Mouse (Mus musculus) limb, embryonic 10.5 days (tissue): ENCODE results near the gene Cyp2b9. TPM values are rescaled to one million over a fixed set of nuclear protein-coding genes. Genes with fewer than 3 reads are reported as not detected.
"Not testable (repeated sequence)": the region's sequence is repeated elsewhere in the genome, so short reads cannot be mapped to it uniquely, and the experiment has no call there.

Experiments
- DNase-seq: peaks from one replicate; pipeline ENCODE4 v3.0.0-alpha.2; 2017; ENCODE audit warnings: low spot score
- H3K27ac ChIP-seq: fragments of 300-500 bp; sonication (generic); 2 replicates; pipeline ENCODE4 v1.5.1; 2016; ENCODE audit warnings: mild to moderate bottlenecking
- H3K27me3 ChIP-seq: fragments of 300-500 bp; sonication (generic); 2 replicates; pipeline ENCODE4 v1.6.1; 2016; ENCODE audit warnings: low read depth, mild to moderate bottlenecking; ENCODE audit not compliant: poor library complexity, severe bottlenecking
- H3K36me3 ChIP-seq: fragments of 300-500 bp; sonication (generic); 2 replicates; pipeline ENCODE4 v1.6.1; 2016; ENCODE audit warnings: mild to moderate bottlenecking, moderate library complexity
- H3K4me1 ChIP-seq: fragments of 300-500 bp; sonication (generic); 2 replicates; pipeline ENCODE4 v1.6.1; 2016
- H3K4me3 ChIP-seq: fragments of 300-500 bp; sonication (generic); 2 replicates; pipeline ENCODE4 v1.5.1; 2016; ENCODE audit warnings: mild to moderate bottlenecking, moderate library complexity
- H3K9me3 ChIP-seq: fragments of 300-500 bp; sonication (generic); replicated peaks from 2 replicates; pipeline ENCODE4 v1.6.1; 2016; ENCODE audit warnings: mild to moderate bottlenecking
- WGBS: fragments of 180-500 bp; shearing (Covaris S2); methylation state at CpG from one replicate; pipeline ENCODE4 v1.1.7; 2016; 5-methylcytosine and 5-hydroxymethylcytosine counted together
- polyA plus RNA-seq: library from polyadenylated mRNA; unstranded; fragments of >200 nt; fragmentation: Nextera tagmentation; extraction: Ambion mirVana; gene quantifications from 2 replicates; pipeline ENCODE4 v1.2.1, GENCODE M21; 2016

Cyp2b9 gene
- polyA plus RNA-seq = not detected in 2 replicates

DNA sequence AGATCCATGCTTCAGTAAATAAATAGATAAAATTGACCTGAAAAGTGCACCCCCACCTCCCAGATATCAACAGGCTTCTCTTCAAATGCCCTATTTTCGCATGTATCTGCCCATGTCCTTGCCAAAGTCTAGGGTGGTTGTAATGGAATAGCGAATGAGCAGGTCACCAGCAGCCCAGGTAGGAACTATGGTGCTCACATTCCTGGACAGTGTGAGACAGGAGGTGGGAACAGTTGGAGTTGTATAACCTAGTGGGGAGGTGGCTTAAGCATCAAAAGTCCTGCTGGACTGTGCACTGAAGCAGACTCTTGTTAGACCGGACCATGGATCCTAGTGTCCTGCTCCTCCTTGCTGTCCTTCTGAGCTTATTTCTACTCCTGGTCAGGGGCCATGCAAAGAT is at the start of gene Cyp2b9:
Gene Cyp2b9, plus strand, starts transcription at position 301 of the 400 bp plus-strand sequence.
- DNase-seq, H3K36me3 ChIP-seq: not testable (repeated sequence)
- WGBS = 82% methylated on average over 3 of the region's 3 CpGs

DNA sequence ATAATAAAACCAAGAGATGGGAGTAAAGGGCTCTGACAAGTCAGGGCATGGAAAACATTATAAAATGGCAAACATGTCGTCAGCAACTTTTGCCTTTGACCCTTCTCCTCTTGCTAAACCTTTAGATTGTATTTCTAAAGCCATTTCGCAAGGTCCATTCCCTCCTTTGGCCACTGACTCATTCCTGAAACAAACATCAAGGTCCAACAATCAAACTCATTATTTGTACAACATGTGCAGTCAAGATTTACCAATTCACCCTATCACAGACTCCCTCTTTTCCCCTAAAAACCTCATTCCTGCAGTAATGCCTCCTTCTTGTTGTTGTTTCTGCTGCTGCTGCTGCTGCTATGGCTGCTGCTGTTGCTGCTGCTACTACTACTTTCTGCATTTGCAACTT is 33.6 kb upstream of the Cyp2b9 start:
- H3K4me1 ChIP-seq, H3K27me3 ChIP-seq, H3K9me3 ChIP-seq, H3K4me3 ChIP-seq, H3K27ac ChIP-seq, H3K36me3 ChIP-seq, DNase-seq: not testable (repeated sequence)
- no CpG with 5 or more reads among the region's 2 CpGs for WGBS

More for the DNA sequence above, at the start of gene Cyp2b9:
- not testable (repeated sequence) for H3K27me3 ChIP-seq, H3K4me1 ChIP-seq, H3K4me3 ChIP-seq, H3K9me3 ChIP-seq, H3K27ac ChIP-seq

DNA sequence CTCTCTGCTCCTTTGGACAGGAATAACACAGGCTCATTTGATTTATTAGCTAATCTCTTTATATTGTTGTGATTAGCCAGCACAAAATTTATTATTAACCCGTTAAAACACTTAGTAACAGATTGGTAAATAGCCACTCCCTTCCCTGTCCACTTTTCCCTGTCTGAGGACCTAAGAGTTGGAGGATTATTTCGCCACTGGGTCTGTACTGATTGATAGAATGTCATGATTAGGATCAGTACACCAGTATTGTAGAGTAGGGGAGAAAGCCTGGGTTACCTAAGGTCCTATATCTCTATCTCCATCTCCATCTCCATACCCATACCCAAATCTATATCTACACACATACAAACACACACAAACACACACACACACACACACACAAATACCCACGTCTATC is 29.6 kb upstream of the Cyp2b9 start:
- H3K4me3 ChIP-seq, DNase-seq, H3K27ac ChIP-seq, H3K27me3 ChIP-seq, H3K36me3 ChIP-seq, H3K9me3 ChIP-seq, H3K4me1 ChIP-seq: not testable (repeated sequence)
- 63% methylated on average over 1 of the region's 3 CpGs for whole genome bisulfite sequencing

DNA sequence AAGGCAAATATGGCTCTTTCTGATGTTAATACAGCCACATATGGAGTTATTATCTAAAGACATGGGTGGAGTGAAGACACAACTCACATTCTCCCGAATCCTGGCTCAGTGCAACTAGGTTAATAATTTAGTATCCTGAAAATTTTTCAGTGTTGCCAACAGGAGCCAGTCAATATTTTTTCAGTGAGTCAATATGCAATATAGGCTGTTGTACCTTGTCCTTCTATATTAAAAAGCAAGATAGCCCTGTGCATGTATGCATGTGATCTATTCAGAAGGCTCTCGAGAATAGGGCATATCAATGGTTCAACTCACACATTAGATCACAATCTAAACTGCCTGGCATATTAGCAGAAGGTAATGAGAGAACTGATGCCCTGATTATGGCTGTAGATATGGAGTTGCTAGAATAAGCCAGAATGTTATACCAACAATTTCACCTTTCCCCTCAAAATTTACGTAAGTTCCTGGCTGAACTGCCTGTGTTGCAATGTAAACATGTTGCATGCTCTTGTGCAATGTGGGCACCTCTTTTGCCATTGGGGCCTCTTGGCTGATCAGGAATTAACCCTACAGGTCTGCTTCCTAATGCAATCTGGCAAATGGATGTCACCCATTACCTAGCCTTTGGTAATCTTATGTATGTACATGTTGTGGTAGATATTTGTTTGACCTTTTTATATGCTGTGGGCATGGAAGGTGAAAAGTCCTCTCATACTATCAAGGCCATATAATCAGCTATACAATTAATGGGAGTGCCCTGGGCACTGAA is 4.3 kb upstream of the Cyp2b9 start:
- WGBS = 91% methylated on average over 3 of the region's 3 CpGs
- H3K27me3 ChIP-seq, H3K4me3 ChIP-seq, DNase-seq, H3K4me1 ChIP-seq, H3K36me3 ChIP-seq, H3K9me3 ChIP-seq, H3K27ac ChIP-seq: not testable (repeated sequence)

DNA sequence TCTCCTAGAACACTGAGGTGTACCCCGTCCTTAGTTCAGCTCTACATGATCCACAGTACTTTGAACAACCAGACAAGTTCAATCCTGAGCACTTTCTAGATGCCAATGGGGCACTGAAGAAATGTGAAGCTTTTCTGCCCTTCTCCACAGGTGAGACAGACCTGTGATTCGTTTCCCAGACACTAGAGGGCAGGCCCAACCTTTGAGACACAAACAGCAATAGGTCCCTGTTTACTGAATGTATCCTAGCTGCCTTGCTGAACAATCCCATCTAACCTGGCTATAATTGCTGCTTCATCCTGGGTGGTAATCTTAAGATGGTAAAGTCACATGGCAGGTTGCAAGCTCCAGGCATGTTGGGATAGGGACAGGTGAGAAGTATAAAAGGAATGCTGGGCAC is 27.9 kb downstream of the Cyp2b9 start:
- H3K27ac ChIP-seq = no peak overlapping the region
- 34% methylated on average over 2 of the region's 2 CpGs for WGBS
- DNase-seq = no peak
- no peaks in the 10 kb centered on the region for H3K27me3 ChIP-seq
- H3K4me3 ChIP-seq = no peak overlapping the region
- H3K4me1 ChIP-seq = no peaks in the 10 kb centered on the region
- H3K9me3 ChIP-seq = no peaks in the 10 kb centered on the region; the same call in 1 of the 2 replicates
- H3K36me3 ChIP-seq = no peaks in the 10 kb centered on the region

DNA sequence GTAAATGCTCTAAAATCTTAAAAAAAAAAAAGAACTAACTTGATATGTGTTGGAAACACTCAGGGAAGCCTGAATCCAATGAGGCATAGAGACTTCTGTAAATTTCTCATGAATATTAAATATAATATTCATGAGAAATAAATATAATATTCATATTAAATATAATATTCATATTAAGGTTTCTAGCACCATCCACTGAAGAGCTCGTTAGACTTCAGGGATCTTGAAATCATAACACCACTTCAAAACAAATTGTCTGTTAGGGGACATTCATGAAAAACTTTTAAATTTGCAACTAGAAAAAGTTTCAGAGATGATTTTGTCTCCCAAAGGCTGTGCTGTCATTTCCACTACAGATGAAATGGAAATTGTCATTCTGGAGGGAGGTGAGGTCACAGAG is 86.8 kb downstream of the Cyp2b9 start, which contains the start of gene Vmn1r184:
Gene Vmn1r184, plus strand, starts transcription at position 301 of the 400 bp plus-strand sequence.
- H3K36me3 ChIP-seq, H3K27ac ChIP-seq, H3K4me3 ChIP-seq, H3K27me3 ChIP-seq, DNase-seq, H3K9me3 ChIP-seq, H3K4me1 ChIP-seq: not testable (repeated sequence)
- WGBS = 100% methylated on average over 1 of the region's 1 CpGs

Other genes with a start within 250 kb of the Cyp2b9 start
- gene Cyp2b13, start 111.9 kb upstream of the Cyp2b9 start, polyA plus RNA-seq = not detected in 2 replicates
- not detected in 2 replicates for gene Vmn1r184, start 86.9 kb downstream of the Cyp2b9 start, polyA plus RNA-seq
- gene Cyp2a4, start 133.8 kb downstream of the Cyp2b9 start, polyA plus RNA-seq = not detected in 2 replicates
- not detected in 2 replicates for gene Nlrp9c, start 230.3 kb downstream of the Cyp2b9 start, polyA plus RNA-seq